Mouse (Mus musculus) forebrain, embryonic 14.5 days (tissue): Measurements from ENCODE around the gene Erbb4. TPM values are rescaled to one million over a fixed set of nuclear protein-coding genes. Genes with fewer than 3 reads are reported as not detected.

Experiments
- ATAC-seq: fragments of 200-750 bp; cut with Nextera tagmentation; 2 replicates; pipeline ENCODE4 v1.8.0; 2017; ENCODE audit warnings: mild to moderate bottlenecking, moderate library complexity
- DNase-seq: peaks from one replicate; pipeline ENCODE4 v3.0.0-alpha.2; 2015; ENCODE audit warnings: low spot score
- H3K27ac ChIP-seq: fragments of 300-500 bp; sonication (generic); 2 replicates; pipeline ENCODE4 v1.5.1; 2014; ENCODE audit warnings: low read depth, mild to moderate bottlenecking, control low read depth, low read length, moderate library complexity
- H3K27me3 ChIP-seq: fragments of 300-500 bp; sonication (generic); replicated peaks from 2 replicates; pipeline ENCODE4 v1.6.1; 2014; ENCODE audit warnings: low read length, control low read depth, mixed read lengths; ENCODE audit not compliant: control insufficient read depth, insufficient read depth
- H3K36me3 ChIP-seq: fragments of 300-500 bp; sonication (generic); 2 replicates; pipeline ENCODE4 v1.6.1; 2014; ENCODE audit warnings: low read length, control low read depth; ENCODE audit not compliant: control insufficient read depth, insufficient read depth
- H3K4me1 ChIP-seq: fragments of 300-500 bp; sonication (generic); 2 replicates; pipeline ENCODE4 v1.6.1; 2014; ENCODE audit warnings: antibody characterized with exemption, low read length, control low read depth; ENCODE audit not compliant: control insufficient read depth, insufficient read depth
- H3K4me2 ChIP-seq: fragments of 300-500 bp; sonication (generic); 2 replicates; pipeline ENCODE4 v1.6.1; 2014; ENCODE audit warnings: mild to moderate bottlenecking, control low read depth, low read length
- H3K4me3 ChIP-seq: fragments of 300-500 bp; sonication (generic); 2 replicates; pipeline ENCODE4 v1.5.1; 2014; ENCODE audit warnings: low read depth, low read length, control low read depth
- H3K9ac ChIP-seq: fragments of 300-500 bp; sonication (generic); 2 replicates; pipeline ENCODE4 v1.6.1; 2014; ENCODE audit warnings: mild to moderate bottlenecking, low read length, control low read depth, moderate library complexity
- H3K9me3 ChIP-seq: fragments of 300-500 bp; sonication (generic); replicated peaks from 2 replicates; pipeline ENCODE4 v1.6.1; 2016; ENCODE audit warnings: low read length, control low read depth, mixed read lengths; ENCODE audit not compliant: control insufficient read depth
- WGBS: fragments of 180-500 bp; shearing (Covaris S2); extraction: QIAGEN DNeasy Blood & Tissue Kit; methylation state at CpG from one replicate; pipeline ENCODE4 v1.1.7; 2014; 5-methylcytosine and 5-hydroxymethylcytosine counted together
- polyA plus RNA-seq: library from polyadenylated mRNA; unstranded; fragments of >200 nt; fragmentation: Nextera tagmentation; extraction: Ambion mirVana; gene quantifications from 2 replicates; pipeline ENCODE4 v1.2.1, GENCODE M21; 2014

The Erbb4 gene
- 8.4 and 14.4 TPM in 2 replicates for polyA plus RNA-seq

DNA sequence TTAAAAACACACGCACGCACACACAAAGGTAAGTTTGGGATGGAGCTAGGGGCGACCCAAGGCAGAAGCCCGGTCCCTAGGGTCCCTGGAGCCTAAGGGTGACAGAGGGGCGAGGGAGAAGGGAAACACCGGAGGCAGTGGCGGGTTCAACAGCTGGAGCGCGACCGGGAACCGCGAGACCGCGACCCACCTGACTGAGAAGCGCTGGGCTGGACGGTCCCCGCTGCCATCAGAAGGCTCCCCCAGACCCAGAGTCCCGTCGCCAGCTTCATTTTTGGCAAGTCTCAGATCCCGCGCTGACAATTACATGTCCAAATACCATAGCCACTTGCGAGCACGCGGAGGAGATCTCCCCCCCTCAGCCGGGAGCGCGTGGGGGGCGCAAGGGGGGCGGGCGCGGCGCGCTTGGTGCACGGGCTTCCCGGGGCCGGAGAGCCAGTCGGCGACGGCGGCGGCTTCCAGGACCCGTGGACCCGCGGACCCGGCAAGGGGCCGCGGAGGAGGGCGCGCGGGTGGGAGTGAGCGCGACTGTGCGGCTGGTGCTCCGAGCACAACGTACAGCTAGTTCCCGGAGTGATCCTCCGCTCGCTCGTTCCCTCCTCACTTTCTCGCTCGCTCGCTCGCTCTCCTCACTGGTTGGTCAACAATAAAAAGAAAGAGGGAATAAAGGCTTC lies at the start of gene Erbb4:
Gene Erbb4 (minus strand): TSS at position 575 of the 674 bp plus-strand sequence.
- Histone ChIP-seq H3K9ac (peak within 1 kb of the TSS; percentile 72), H3K4me2 (peak within 1 kb of the TSS; percentile 96), H3K4me3 (peak within 1 kb of the TSS; percentile 65), H3K27ac (peak within 1 kb of the TSS; percentile 80), H3K9me3 (no peaks in the 10 kb centered on the region), H3K4me1 (0 out of 2 replicates have a peak, but pooled peaks cover 7% of the 10 kb centered on the region), H3K36me3 (no peaks in the 10 kb centered on the region), H3K27me3 (peaks cover 22% of the 10 kb centered on the region)
- peak; percentile 53 for ATAC-seq
- peak; percentile 52 for DNase-seq
- WGBS, result under 1% methylated on average over 60 of the region's 63 CpGs

DNA sequence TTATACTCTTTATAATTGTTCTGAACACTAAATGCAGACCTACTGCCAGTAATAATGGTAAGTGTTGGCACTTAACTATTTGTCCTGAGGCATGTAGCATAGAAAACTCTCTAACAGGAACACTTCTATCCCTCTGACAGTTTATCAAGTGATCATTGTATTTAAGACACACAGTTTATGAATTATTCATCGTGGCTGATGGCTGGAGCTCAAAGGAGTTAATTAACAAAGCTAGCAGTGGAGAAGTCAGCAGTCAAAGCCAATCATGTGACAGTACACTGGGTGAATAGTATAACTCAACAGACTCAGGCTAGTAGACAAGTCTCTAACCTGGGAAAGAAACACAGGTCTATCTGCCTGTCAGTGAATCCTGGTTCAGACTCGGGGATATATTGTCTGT lies 49.5 kb upstream of the Erbb4 start:
- no peaks in the 10 kb centered on the region for H3K9me3 ChIP-seq
- H3K27ac ChIP-seq, result no peak overlapping the region
- H3K27me3 ChIP-seq, result no peaks in the 10 kb centered on the region
- DNase-seq, result peak; percentile 79
- ATAC-seq, result peak; percentile 90
- 9% methylated on average over 2 of the region's 2 CpGs for WGBS
- no peak overlapping the region for H3K4me2 ChIP-seq
- no peak overlapping the region for H3K9ac ChIP-seq
- H3K36me3 ChIP-seq, result no peaks in the 10 kb centered on the region
- H3K4me1 ChIP-seq, result peaks cover 4% of the 10 kb centered on the region; the same call in 1 of the 2 replicates
- H3K4me3 ChIP-seq, result no peak overlapping the region

DNA sequence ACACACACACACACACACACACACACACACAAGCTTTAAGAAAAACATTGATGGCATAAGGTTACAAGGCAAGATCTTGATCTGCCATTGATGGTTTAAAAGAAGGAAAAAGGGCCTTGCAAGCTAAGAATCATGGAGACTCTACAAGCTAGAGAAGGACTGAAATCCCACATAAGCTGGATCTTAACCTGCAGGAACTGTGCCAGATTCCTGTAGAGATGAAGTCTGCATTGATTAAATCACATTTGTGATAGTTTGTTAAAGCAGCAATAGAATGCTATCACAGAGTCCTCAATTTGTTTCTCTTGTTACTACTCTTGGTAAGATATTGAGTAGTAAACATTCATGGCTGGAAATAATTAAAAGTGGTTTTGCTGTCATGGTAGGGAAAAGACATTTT lies 33.5 kb upstream of the Erbb4 start:
- H3K4me1 ChIP-seq, result no peaks in the 10 kb centered on the region
- no peaks in the 10 kb centered on the region for H3K9me3 ChIP-seq
- H3K4me3 ChIP-seq, result no peak overlapping the region
- H3K4me2 ChIP-seq, result no peak overlapping the region
- no peak for DNase-seq
- H3K27me3 ChIP-seq, result no peaks in the 10 kb centered on the region
- no peak overlapping the region for H3K9ac ChIP-seq
- ATAC-seq, result no peak
- H3K27ac ChIP-seq, result no peak overlapping the region
- no peaks in the 10 kb centered on the region for H3K36me3 ChIP-seq

DNA sequence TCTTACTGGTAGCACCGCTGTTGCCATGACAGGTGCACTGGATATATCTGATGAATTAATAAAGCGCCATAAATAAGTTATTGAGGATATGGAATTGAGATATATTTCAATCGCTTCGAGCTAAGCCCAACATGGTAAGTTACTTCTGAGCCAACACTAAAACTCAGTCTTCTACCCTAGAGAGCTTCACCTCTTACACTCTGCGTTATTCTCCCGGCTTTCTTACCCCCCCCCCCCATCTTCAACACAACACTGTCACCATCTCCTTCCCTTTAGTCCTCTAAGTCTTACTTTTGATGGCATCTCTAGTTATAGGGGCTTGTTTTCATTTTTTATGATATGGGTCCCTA lies 31.6 kb upstream of the Erbb4 start:
- WGBS, result 54% methylated on average over 6 of the region's 6 CpGs
- Histone ChIP-seq H3K9me3 (no peaks in the 10 kb centered on the region), H3K27me3 (no peaks in the 10 kb centered on the region), H3K36me3 (no peaks in the 10 kb centered on the region), H3K4me2 (no peak overlapping the region), H3K4me1 (no peaks in the 10 kb centered on the region), H3K4me3 (no peak overlapping the region), H3K9ac (no peak overlapping the region), H3K27ac (no peak overlapping the region)
- ATAC-seq, result 0 out of 2 replicates have a peak, but pooled peaks have one; percentile 23
- no peak for DNase-seq

DNA sequence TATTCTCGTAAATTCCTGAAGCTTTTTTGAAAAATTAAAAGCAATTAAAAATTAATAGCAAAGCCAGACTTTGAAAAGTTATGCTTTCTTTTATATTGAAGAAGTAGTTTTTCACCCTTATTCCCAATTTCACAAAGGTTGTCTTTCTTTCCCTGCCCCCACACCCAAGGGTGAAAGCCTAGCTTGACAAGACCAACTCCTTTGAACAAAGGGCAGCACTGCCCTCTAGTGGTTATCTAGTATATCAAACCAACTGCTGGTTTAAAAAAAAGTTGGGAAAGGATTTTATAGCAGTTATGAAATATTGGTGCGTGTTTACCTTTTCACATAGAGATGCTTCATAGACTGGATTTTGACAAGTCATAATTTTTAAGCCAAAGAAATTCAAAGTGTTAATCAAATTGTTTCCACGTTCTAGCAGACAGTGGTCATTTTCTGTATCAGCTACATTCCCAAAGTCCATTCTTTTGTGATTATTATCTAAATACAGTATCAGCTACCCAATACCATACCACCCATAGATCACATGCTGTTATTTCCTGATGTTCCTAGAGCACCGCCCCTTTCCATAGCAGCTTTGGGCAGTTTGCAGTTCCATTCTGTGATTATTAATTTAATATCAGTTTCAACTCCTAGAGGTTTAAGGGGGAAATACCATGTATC lies 31.1 kb upstream of the Erbb4 start:
- Histone ChIP-seq H3K9ac (no peak overlapping the region), H3K36me3 (no peaks in the 10 kb centered on the region), H3K4me2 (no peak overlapping the region), H3K4me1 (no peaks in the 10 kb centered on the region), H3K27me3 (no peaks in the 10 kb centered on the region), H3K9me3 (no peaks in the 10 kb centered on the region), H3K4me3 (no peak overlapping the region), H3K27ac (no peak overlapping the region)
- peak; percentile 95 for DNase-seq
- WGBS, result 42% methylated on average over 4 of the region's 4 CpGs
- ATAC-seq, result peak; percentile 63

DNA sequence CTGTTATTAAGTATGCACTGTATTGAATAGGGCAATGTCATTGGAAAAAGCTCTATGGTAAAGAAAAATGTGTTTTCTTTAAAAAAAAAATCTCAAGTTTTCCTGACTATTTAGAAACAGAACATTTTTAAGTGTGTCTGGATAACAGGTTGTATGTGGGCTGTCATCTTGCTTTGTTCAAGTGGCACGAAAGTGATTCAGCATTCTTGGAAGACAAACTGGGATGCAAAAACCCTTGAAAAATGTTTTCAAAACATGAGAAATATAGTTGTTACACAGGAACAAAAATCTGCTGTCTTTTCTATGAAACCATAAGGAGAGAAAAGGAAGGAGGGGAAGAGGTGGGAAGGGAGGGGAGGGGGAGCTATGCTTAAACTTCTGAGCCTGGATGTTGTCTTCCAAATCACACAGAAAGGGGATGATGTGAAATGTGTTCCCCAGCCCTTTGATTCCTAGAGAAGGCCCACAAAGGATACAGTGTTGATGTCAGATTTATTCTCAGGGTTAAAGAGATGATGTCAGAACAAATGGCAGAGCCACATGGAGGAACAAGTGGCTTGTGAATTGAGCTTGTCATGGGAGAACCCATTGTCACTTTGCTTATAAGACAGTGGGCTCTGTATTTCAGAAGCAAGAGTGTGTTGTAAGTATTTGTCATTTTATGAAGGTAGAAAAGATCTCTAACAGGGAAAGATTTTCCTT lies 16.4 kb upstream of the Erbb4 start:
- ATAC-seq (no peak), DNase-seq (no peak)
- Histone ChIP-seq H3K27me3 (no peaks in the 10 kb centered on the region), H3K4me1 (no peaks in the 10 kb centered on the region), H3K9me3 (no peaks in the 10 kb centered on the region), H3K4me3 (no peak overlapping the region), H3K9ac (no peak overlapping the region), H3K36me3 (no peaks in the 10 kb centered on the region), H3K27ac (no peak overlapping the region), H3K4me2 (no peak overlapping the region)
- WGBS, result 92% methylated on average over 1 of the region's 1 CpGs

DNA sequence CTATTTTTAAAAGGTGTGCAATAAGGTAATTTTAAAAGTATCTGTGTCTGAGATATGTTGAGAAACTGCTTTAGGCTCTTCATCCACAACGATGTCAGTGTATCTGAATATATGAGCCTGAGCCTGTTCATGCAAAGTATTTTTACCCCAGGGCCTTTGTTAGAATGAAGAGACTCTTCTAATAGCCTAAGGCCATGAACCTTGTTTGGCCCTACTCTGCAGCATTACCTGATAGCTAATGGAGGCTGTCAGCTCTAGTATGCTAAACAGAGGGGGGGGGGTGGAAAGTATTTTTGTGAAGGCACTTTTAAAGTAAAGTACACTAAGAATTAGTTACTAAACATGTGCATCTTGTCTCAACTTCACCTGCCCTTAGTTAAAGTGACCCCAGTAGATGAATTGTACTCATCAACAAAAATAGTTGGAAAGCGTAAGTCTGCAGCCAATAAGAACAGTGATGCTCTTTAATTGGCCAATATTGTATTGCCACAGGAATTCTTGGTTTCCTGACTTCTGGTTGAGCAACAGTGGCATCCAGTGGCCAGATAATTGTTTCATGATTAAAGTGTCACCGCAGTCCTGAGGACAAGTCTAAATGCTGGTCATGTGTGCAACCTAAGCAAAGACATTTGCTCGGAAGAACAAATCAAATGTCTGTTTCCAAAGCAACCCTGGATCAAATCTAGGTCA lies 10.5 kb upstream of the Erbb4 start:
- no peak overlapping the region for H3K27ac ChIP-seq
- no peak overlapping the region for H3K9ac ChIP-seq
- no peak overlapping the region for H3K4me2 ChIP-seq
- DNase-seq (no peak), ATAC-seq (no peak)
- H3K36me3 ChIP-seq, result no peaks in the 10 kb centered on the region
- WGBS, result 83% methylated on average over 4 of the region's 4 CpGs
- no peaks in the 10 kb centered on the region for H3K27me3 ChIP-seq
- H3K4me1 ChIP-seq, result no peaks in the 10 kb centered on the region
- no peak overlapping the region for H3K4me3 ChIP-seq
- H3K9me3 ChIP-seq, result no peaks in the 10 kb centered on the region

DNA sequence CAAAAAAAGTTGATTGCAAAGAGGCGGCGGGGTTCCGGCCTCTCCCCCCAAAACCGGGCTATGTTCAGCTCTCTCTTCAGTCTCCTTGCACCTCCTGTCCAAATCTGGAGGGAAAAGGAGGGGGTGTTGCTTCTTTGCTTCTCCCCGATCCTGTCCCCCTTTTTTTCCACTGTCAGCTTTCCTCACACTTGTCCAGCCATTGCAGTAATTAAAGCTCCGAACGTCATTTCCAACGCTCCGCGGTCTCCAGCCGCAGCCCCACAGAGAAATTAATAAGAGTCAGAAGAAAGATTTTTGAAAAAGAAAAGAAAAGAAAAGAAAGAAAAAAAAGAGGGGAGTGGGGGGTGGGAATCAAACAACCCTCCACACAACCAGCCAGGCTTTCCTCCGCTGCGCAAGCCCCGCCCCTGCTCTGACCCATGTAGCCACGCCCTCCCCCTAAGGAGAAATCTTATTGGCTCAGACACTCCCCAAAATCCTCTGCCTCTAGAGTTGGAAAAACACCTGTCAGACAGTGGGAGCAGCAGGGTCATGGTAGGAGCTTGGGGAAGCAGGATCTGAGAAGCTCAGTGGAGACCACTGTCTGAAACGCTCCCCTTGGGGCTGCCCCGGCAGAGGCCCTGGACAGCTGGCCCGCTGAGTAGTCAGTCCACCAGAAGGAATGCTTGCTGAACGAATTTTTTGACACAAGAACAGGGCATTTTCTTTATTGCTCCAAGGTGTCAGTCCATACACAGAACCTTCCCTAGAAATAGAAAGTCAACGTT lies 483 bp upstream of the Erbb4 start:
- peak overlapping the region; percentile 80; the same call in 1 of the 2 replicates for H3K27ac ChIP-seq
- H3K4me1 ChIP-seq, result 0 out of 2 replicates have a peak, but pooled peaks cover 7% of the 10 kb centered on the region
- H3K36me3 ChIP-seq, result no peaks in the 10 kb centered on the region
- DNase-seq (peak; percentile 71), ATAC-seq (peak; percentile 77)
- peak overlapping the region; percentile 65 for H3K4me3 ChIP-seq
- peaks cover 22% of the 10 kb centered on the region for H3K27me3 ChIP-seq
- H3K9ac ChIP-seq, result peak overlapping the region; percentile 72
- WGBS, result 4% methylated on average over 20 of the region's 20 CpGs
- peak overlapping the region; percentile 96 for H3K4me2 ChIP-seq
- no peaks in the 10 kb centered on the region for H3K9me3 ChIP-seq
